Comparison of ENCODE assay signal across 10 mouse cellular contexts in the genomic region with DNA sequence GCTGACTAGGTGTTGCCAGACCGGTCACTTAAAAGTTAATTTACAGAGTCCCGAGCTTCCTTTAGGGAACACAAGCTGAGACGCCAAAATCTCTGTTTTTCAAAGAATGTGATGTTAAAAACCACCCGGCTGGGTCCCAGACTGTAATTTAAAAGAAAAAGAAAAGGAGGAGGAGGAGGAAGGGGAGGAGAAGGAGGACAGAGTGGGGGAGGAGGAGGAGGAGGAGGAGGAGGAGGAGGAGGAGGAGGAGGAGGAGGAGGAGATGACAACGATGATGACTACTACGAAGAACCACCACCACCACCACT. TPM values are rescaled to one million over a fixed set of nuclear protein-coding genes. Genes with fewer than 3 reads are reported as not detected.
DNase-seq lines count a peak whose midpoint lies in the region; ATAC-seq and TF ChIP-seq lines count a peak whose summit lies in the region.
"Had no signal": no experiment of that assay in that cellular context is flagged by ENCODE, and none has a peak within 500 bp of the region (broad histone marks: within the 10 kb centered on the region; RNA-seq: fewer than 3 reads in every experiment).

No protein-coding gene starts in this region.

- peak overlapping the region; percentile 32 for H3K4me3 ChIP-seq in kidney, embryonic 15.5 days (replicated peaks)
- no peak overlapping the region for H3K4me3 ChIP-seq in embryonic fibroblast, embryonic 13.5 days (ENCODE audit: insufficient read depth, low read length)
- H3K4me3 ChIP-seq in hindbrain, embryonic 15.5 days = peak overlapping the region; percentile 33
- peak overlapping the region; percentile 26 for H3K4me3 ChIP-seq in midbrain, postnatal 0 days (ENCODE audit: low read depth, low read length)

- peaks cover 16% of the 10 kb centered on the region for H3K4me1 ChIP-seq in kidney, embryonic 15.5 days
- H3K4me1 ChIP-seq in embryonic fibroblast, embryonic 13.5 days (ENCODE audit: control insufficient read depth, insufficient read depth, low read length) = no peaks in the 10 kb centered on the region
- peaks cover 14% of the 10 kb centered on the region for H3K4me1 ChIP-seq in hindbrain, embryonic 15.5 days (replicated peaks)
- peaks cover 3% of the 10 kb centered on the region; the same call in 1 of the 2 replicates for H3K4me1 ChIP-seq in midbrain, postnatal 0 days (ENCODE audit: insufficient read depth, low read length)

- WGBS in kidney, embryonic 15.5 days = 11% methylated on average over 6 of the region's 6 CpGs
- 15% methylated on average over 6 of the region's 6 CpGs for WGBS in hindbrain, embryonic 15.5 days
- WGBS in midbrain, postnatal 0 days = 23% methylated on average over 6 of the region's 6 CpGs

- TF ChIP-seq CTCF in embryonic fibroblast, embryonic 13.5 days (IDR thresholded peaks at IDR 0.05; ENCODE audit: borderline replicate concordance, insufficient read depth, low read length) = no peak
- no peak for TF ChIP-seq CTCF in midbrain, postnatal 0 days (IDR thresholded peaks at IDR 0.05)

- no peaks in the 10 kb centered on the region for H3K9me3 ChIP-seq in kidney, embryonic 15.5 days (replicated peaks)
- no peaks in the 10 kb centered on the region for H3K9me3 ChIP-seq in hindbrain, embryonic 15.5 days
- no peaks in the 10 kb centered on the region for H3K9me3 ChIP-seq in midbrain, postnatal 0 days (ENCODE audit: low read length)

- no peak for DNase-seq in kidney, postnatal 14 days
- DNase-seq in midbrain, postnatal 0 days (ENCODE audit: low spot score) = no peak
- no peak for DNase-seq in frontal cortex, postnatal 14 days (ENCODE audit: low spot score in 2 of 2)
- DNase-seq in adrenal gland, postnatal 10 days = no peak
- DNase-seq in adrenal gland, adult 18-20 months (ENCODE audit: low spot score in 2 of 2) = no peak

- H3K27ac ChIP-seq in kidney, embryonic 15.5 days = peak overlapping the region; percentile 72
- peak overlapping the region; percentile 75 for H3K27ac ChIP-seq in embryonic fibroblast, embryonic 13.5 days (ENCODE audit: insufficient read depth, low read length)
- 0 out of 2 replicates have a peak overlapping the region, but pooled peaks have one; percentile 8 for H3K27ac ChIP-seq in hindbrain, embryonic 15.5 days (replicated peaks)
- H3K27ac ChIP-seq in midbrain, postnatal 0 days (ENCODE audit: low read depth, low read length) = no peak overlapping the region
- H3K27ac ChIP-seq: macrophage had no signal

- no peaks in the 10 kb centered on the region for H3K27me3 ChIP-seq in kidney, embryonic 15.5 days
- no peaks in the 10 kb centered on the region for H3K27me3 ChIP-seq in hindbrain, embryonic 15.5 days
- no peaks in the 10 kb centered on the region for H3K27me3 ChIP-seq in midbrain, postnatal 0 days (ENCODE audit: insufficient read depth, low read length)

- no peak for ATAC-seq in kidney, embryonic 15.5 days (replicated peaks; ENCODE audit: low FRiP score)
- no peak for ATAC-seq in hindbrain, embryonic 15.5 days (ENCODE audit: low FRiP score, low read depth)
- no peak for ATAC-seq in midbrain, postnatal 0 days (ENCODE audit: low FRiP score)

- H3K4me2 ChIP-seq in kidney, embryonic 15.5 days = peak overlapping the region; percentile 59
- H3K4me2 ChIP-seq in hindbrain, embryonic 15.5 days = peak overlapping the region; percentile 48
- peak overlapping the region; percentile 34 for H3K4me2 ChIP-seq in midbrain, postnatal 0 days (ENCODE audit: low read depth, low read length, poor library complexity, severe bottlenecking)

- no peak overlapping the region for H3K9ac ChIP-seq in kidney, embryonic 15.5 days
- no peak overlapping the region for H3K9ac ChIP-seq in hindbrain, embryonic 15.5 days
- H3K9ac ChIP-seq in midbrain, postnatal 0 days (replicated peaks; ENCODE audit: low read length, poor library complexity, severe bottlenecking) = no peak overlapping the region

- peak; percentile 37; the same call in 1 of the 2 replicates for TF ChIP-seq POLR2A in embryonic fibroblast, embryonic 13.5 days (IDR thresholded peaks at IDR 0.05; ENCODE audit: low read depth, low read length)

- H3K36me3 ChIP-seq in kidney, embryonic 15.5 days = no peaks in the 10 kb centered on the region
- no peaks in the 10 kb centered on the region for H3K36me3 ChIP-seq in hindbrain, embryonic 15.5 days
- no peaks in the 10 kb centered on the region for H3K36me3 ChIP-seq in midbrain, postnatal 0 days (ENCODE audit: insufficient read depth, low read length)

RNA-seq across cellular contexts. Expression of a gene that starts 30.3 kb away (rescaled TPM):
- not detected in 2 replicates for polyA plus RNA-seq in kidney, embryonic 15.5 days (2015; fragmentation: Nextera tagmentation; extraction: Ambion mirVana)
- not detected in 2 replicates for polyA plus RNA-seq in embryonic fibroblast, embryonic 13.5 days (2011; ENCODE audit: insufficient read length, low read depth, missing spikeins)
- polyA plus RNA-seq in hindbrain, embryonic 15.5 days (2015; fragmentation: Nextera tagmentation; extraction: Ambion mirVana) = not detected in 2 replicates
- not detected in 2 replicates for total RNA-seq in midbrain, postnatal 0 days (2014; rRNA removed)
- polyA plus RNA-seq in midbrain, postnatal 0 days (2015; fragmentation: Nextera tagmentation; extraction: Ambion mirVana) = not detected in 2 replicates
- not detected for total RNA-seq in adrenal gland, postnatal 10 days (2021)
- total RNA-seq in adrenal gland, adult 18-20 months (2021) = not detected
- polyA plus RNA-seq: embryonic facial prominence, embryonic 11.5 days; macrophage had no signal

RNA-seq across cellular contexts. Expression of a gene that starts 41.4 kb away (rescaled TPM):
- 70.3 and 77.3 TPM in 2 replicates for polyA plus RNA-seq in kidney, embryonic 15.5 days (2015; fragmentation: Nextera tagmentation; extraction: Ambion mirVana)
- polyA plus RNA-seq in embryonic fibroblast, embryonic 13.5 days (2011; ENCODE audit: insufficient read length, low read depth, missing spikeins) = 48.6 and 58.2 TPM in 2 replicates
- polyA plus RNA-seq in hindbrain, embryonic 15.5 days (2015; fragmentation: Nextera tagmentation; extraction: Ambion mirVana) = 52.4 and 53.8 TPM in 2 replicates
- total RNA-seq in midbrain, postnatal 0 days (2014; rRNA removed) = 29.5 and 36.6 TPM in 2 replicates
- 42.5 and 44.2 TPM in 2 replicates for polyA plus RNA-seq in midbrain, postnatal 0 days (2015; fragmentation: Nextera tagmentation; extraction: Ambion mirVana)
- total RNA-seq in adrenal gland, postnatal 10 days (2021) = 10 to 100 TPM; 34.5 to 35.9 TPM
- 10 to 100 TPM; 40.1 to 55.9 TPM for total RNA-seq in adrenal gland, adult 18-20 months (2021)
